Mouse (Mus musculus): ENCODE data around the gene Afap1.
A peak's percentile ranks its signal among the peaks of the same experiment; 100 is the strongest.

GRCm38 (mm10) chr5:35858069-35858468 is 35.0 kb upstream of the Afap1 start:
- TF ChIP-seq CTCF (IDR thresholded peaks at IDR 0.05; ENCODE audit: low read depth, low read length) = peak; percentile 94
- TF ChIP-seq POLR2A (IDR thresholded peaks at IDR 0.05; ENCODE audit: insufficient read depth, low read length) = no peak
- no peak for TF ChIP-seq EP300 (IDR thresholded peaks at IDR 0.05; ENCODE audit: insufficient read depth, low read depth, low read length)

Measured in ES-Bruce4 (cell line).